Mouse (Mus musculus) CH12.LX (cell line): ENCODE data around the gene AC131692.1. TPM values are rescaled to one million over a fixed set of nuclear protein-coding genes. Genes with fewer than 3 reads are reported as not detected.

ENCODE experiments used
- DNase-seq: peaks from one replicate; pipeline ENCODE4 v3.0.0-alpha.2; 2013; ENCODE audit errors: extremely low read depth
- H3K27ac ChIP-seq: 2 replicates; pipeline ENCODE4 v1.5.1; 2012; ENCODE audit warnings: low read depth, mild to moderate bottlenecking, control low read depth, moderate library complexity; ENCODE audit not compliant: insufficient read depth
- H3K27me3 ChIP-seq: replicated peaks from 2 replicates; pipeline ENCODE3; 2012; ENCODE audit warnings: inconsistent platforms
- H3K36me3 ChIP-seq, 2 experiments: replicated peaks in 1 of 2; 2 replicates each; pipeline versions ENCODE3 to v1.6.1; 2012; ENCODE audit warnings: inconsistent platforms in 1 of 2, low read length in 1 of 2, mild to moderate bottlenecking in 1 of 2, mixed read lengths in 1 of 2, moderate library complexity in 1 of 2; ENCODE audit not compliant: control insufficient read depth in 1 of 2, insufficient read depth in 1 of 2
- H3K4me1 ChIP-seq, 2 experiments: 2 replicates each; pipeline ENCODE4 v1.6.1; 2012; ENCODE audit warnings: inconsistent platforms in 1 of 2, moderate library complexity in 1 of 2; ENCODE audit not compliant: insufficient read depth in 2 of 2, control insufficient read depth in 1 of 2
- H3K4me2 ChIP-seq: 2 replicates; pipeline ENCODE4 v1.6.1; 2012; ENCODE audit warnings: low read depth, mild to moderate bottlenecking, control low read depth; ENCODE audit not compliant: poor library complexity, insufficient read depth, severe bottlenecking
- H3K4me3 ChIP-seq, 3 experiments: fragments of 150-350 bp in 1 of 3; sonication (generic) in 1 of 3; replicated peaks in 1 of 3; 2 replicates each; pipeline versions ENCODE3 to v1.5.1; 2011 to 2012; ENCODE audit warnings: low read depth in 2 of 3, low read length in 2 of 3, mild to moderate bottlenecking in 2 of 3, moderate library complexity in 2 of 3, control low read depth in 1 of 3, improper control_type of control experiment in 1 of 3, inconsistent platforms in 1 of 3, mixed read lengths in 1 of 3; ENCODE audit not compliant: poor library complexity in 1 of 3
- H3K79me2 ChIP-seq: replicated peaks from 2 replicates; pipeline ENCODE4 v1.6.1; 2012; ENCODE audit warnings: mild to moderate bottlenecking, moderate library complexity; ENCODE audit not compliant: control insufficient read depth, poor library complexity, insufficient read depth, severe bottlenecking; ENCODE audit errors: extremely low read depth
- H3K9ac ChIP-seq: 2 replicates; pipeline ENCODE4 v1.6.1; 2012; ENCODE audit warnings: low read depth, mild to moderate bottlenecking, control low read depth, moderate library complexity; ENCODE audit not compliant: insufficient read depth
- H3K9me3 ChIP-seq: replicated peaks from 2 replicates; pipeline ENCODE3; 2012; ENCODE audit warnings: low read length, inconsistent platforms, mixed read lengths
- BHLHE40 ChIP-seq: IDR thresholded peaks from 2 replicates; pipeline ENCODE4 v1.6.1; 2011; ENCODE audit warnings: mild to moderate bottlenecking, low read depth, low read length, improper control_type of control experiment
- CHD1 ChIP-seq: IDR thresholded peaks from 2 replicates; pipeline ENCODE4 v1.6.1; 2012; ENCODE audit warnings: low read depth, low read length, improper control_type of control experiment, inconsistent platforms
- CTCF ChIP-seq, 2 experiments: IDR thresholded peaks in 1 of 2; conservative IDR thresholded peaks in 1 of 2; 2 replicates each; pipeline ENCODE4 v1.5.1; 2011 to 2012; ENCODE audit warnings: low read depth in 2 of 2, low read length in 2 of 2, improper control_type of control experiment in 1 of 2, inconsistent platforms in 1 of 2, mild to moderate bottlenecking in 1 of 2, moderate library complexity in 1 of 2
- E2F4 ChIP-seq: IDR thresholded peaks from 2 replicates; pipeline ENCODE4 v1.6.1; 2011; ENCODE audit warnings: low read depth, low read length, improper control_type of control experiment; ENCODE audit not compliant: insufficient replicate concordance
- ELF1 ChIP-seq: IDR thresholded peaks from 2 replicates; pipeline ENCODE4 v1.6.1; 2014; ENCODE audit warnings: low read depth, mild to moderate bottlenecking, inconsistent platforms, low read length, improper control_type of control experiment
- ETS1 ChIP-seq: conservative IDR thresholded peaks from 2 replicates; pipeline ENCODE4 v1.6.1; 2012; ENCODE audit warnings: low read depth, mild to moderate bottlenecking, inconsistent platforms, low read length, improper control_type of control experiment, moderate library complexity
- GABPA ChIP-seq: IDR thresholded peaks from 2 replicates; pipeline ENCODE4 v1.6.1; 2012; ENCODE audit warnings: low read depth, low read length, improper control_type of control experiment, inconsistent platforms; ENCODE audit not compliant: insufficient replicate concordance
- HCFC1 ChIP-seq: IDR thresholded peaks from 2 replicates; pipeline ENCODE4 v1.6.1; 2012; ENCODE audit warnings: low read depth, mild to moderate bottlenecking, inconsistent platforms, low read length, improper control_type of control experiment
- IRF4 ChIP-seq: IDR thresholded peaks from 2 replicates; pipeline ENCODE4 v1.6.1; 2014; ENCODE audit warnings: low read depth, mild to moderate bottlenecking, inconsistent platforms, low read length, improper control_type of control experiment
- JUN ChIP-seq: IDR thresholded peaks from 2 replicates; pipeline ENCODE4 v1.6.1; 2011; ENCODE audit warnings: low read depth, mild to moderate bottlenecking, low read length, improper control_type of control experiment, moderate library complexity; ENCODE audit not compliant: insufficient read depth
- JUND ChIP-seq: conservative IDR thresholded peaks from 2 replicates; pipeline ENCODE4 v1.6.1; 2011; ENCODE audit warnings: low read depth, low read length, improper control_type of control experiment
- KAT2A ChIP-seq: IDR thresholded peaks from 2 replicates; pipeline ENCODE4 v1.6.1; 2012; ENCODE audit warnings: low read length, improper control_type of control experiment, inconsistent platforms; ENCODE audit not compliant: insufficient replicate concordance
- MAFK ChIP-seq: IDR thresholded peaks from 2 replicates; pipeline ENCODE4 v1.6.1; 2011; ENCODE audit warnings: low read length, improper control_type of control experiment; ENCODE audit not compliant: insufficient replicate concordance
- MAX ChIP-seq: IDR thresholded peaks from 2 replicates; pipeline ENCODE4 v1.6.1; 2011; ENCODE audit warnings: low read length, improper control_type of control experiment
- MAZ ChIP-seq: IDR thresholded peaks from 2 replicates; pipeline ENCODE4 v1.6.1; 2012; ENCODE audit warnings: low read depth, mild to moderate bottlenecking, inconsistent platforms, low read length, improper control_type of control experiment, moderate library complexity
- MEF2A ChIP-seq: IDR thresholded peaks from 2 replicates; pipeline ENCODE4 v1.6.1; 2014; ENCODE audit warnings: low read depth, mild to moderate bottlenecking, inconsistent platforms, low read length, improper control_type of control experiment, borderline replicate concordance
- MXI1 ChIP-seq: IDR thresholded peaks from 2 replicates; pipeline ENCODE4 v1.6.1; 2011; ENCODE audit warnings: mild to moderate bottlenecking, low read depth, low read length, improper control_type of control experiment
- MYC ChIP-seq: IDR thresholded peaks from 2 replicates; pipeline ENCODE4 v1.6.1; 2011; ENCODE audit warnings: low read depth, mild to moderate bottlenecking, improper control_type of control experiment, low read length
- NELFE ChIP-seq: IDR thresholded peaks from 2 replicates; pipeline ENCODE4 v1.6.1; 2011; ENCODE audit warnings: low read depth, low read length, improper control_type of control experiment
- NRF1 ChIP-seq: IDR thresholded peaks from 2 replicates; pipeline ENCODE4 v1.6.1; 2014; ENCODE audit warnings: low read depth, mild to moderate bottlenecking, inconsistent platforms, low read length, improper control_type of control experiment, moderate library complexity
- POLR2AphosphoS2 ChIP-seq: IDR thresholded peaks from 2 replicates; pipeline ENCODE4 v1.6.1; 2011; ENCODE audit warnings: low read depth, low read length, improper control_type of control experiment
- RAD21 ChIP-seq: IDR thresholded peaks from 2 replicates; pipeline ENCODE4 v1.6.1; 2011; ENCODE audit warnings: low read depth, mild to moderate bottlenecking, low read length, improper control_type of control experiment, moderate library complexity
- SIN3A ChIP-seq: IDR thresholded peaks from 2 replicates; pipeline ENCODE4 v1.6.1; 2012; ENCODE audit warnings: low read length, improper control_type of control experiment, inconsistent platforms
- SMC3 ChIP-seq: IDR thresholded peaks from 2 replicates; pipeline ENCODE4 v1.6.1; 2011; ENCODE audit warnings: low read depth, low read length, improper control_type of control experiment
- TBP ChIP-seq: conservative IDR thresholded peaks from 2 replicates; pipeline ENCODE4 v1.6.1; 2011; ENCODE audit warnings: low read depth, low read length, improper control_type of control experiment
- TCF12 ChIP-seq: IDR thresholded peaks from 2 replicates; pipeline ENCODE4 v1.6.1; 2014; ENCODE audit warnings: low read depth, mild to moderate bottlenecking, inconsistent platforms, low read length, improper control_type of control experiment
- USF1 ChIP-seq: IDR thresholded peaks from 2 replicates; pipeline ENCODE4 v1.6.1; 2014; ENCODE audit warnings: low read depth, mild to moderate bottlenecking, inconsistent platforms, low read length, improper control_type of control experiment
- ZC3H11A ChIP-seq: IDR thresholded peaks from 2 replicates; pipeline ENCODE4 v1.6.1; 2012; ENCODE audit warnings: low read depth, mild to moderate bottlenecking, inconsistent platforms, low read length, improper control_type of control experiment
- ZKSCAN1 ChIP-seq: IDR thresholded peaks from 2 replicates; pipeline ENCODE4 v1.6.1; 2012; ENCODE audit warnings: low read depth, inconsistent platforms, low read length, improper control_type of control experiment, borderline replicate concordance
- dilution Hi-C: fragments of 300-500 bp; cut with MboI; formaldehyde crosslinking; loops from 2 replicates; pipeline ENCODE4 v1.14.3; 2020; ENCODE audit warnings: low sequenced_read_pairs; ENCODE audit not compliant: extremely low pct_unique_long_range_greater_than_20kb, extremely low pct_ligation_motif_present
- in situ Hi-C: fragments of 300-500 bp; cut with MboI; formaldehyde crosslinking; loops from 3 replicates; pipeline ENCODE4 v1.14.3; 2019; ENCODE audit warnings: low sequenced_read_pairs, low pct_ligation_motif_present, low pct_unique_long_range_greater_than_20kb, mixed read lengths
- polyA plus RNA-seq: library from polyadenylated mRNA; unstranded; fragments of >175 nt; gene quantifications from 2 replicates; pipeline ENCODE4 v1.2.1, GENCODE M21; 2012; ENCODE audit warnings: low read depth; ENCODE audit not compliant: insufficient read length
- total RNA-seq, 2 experiments: library from RNA; depleted of rRNA; stranded (reverse); fragments of 300-350 nt in 1 of 2; fragments of >200 nt in 1 of 2; gene quantifications; 2 replicates each; pipeline ENCODE4 v1.2.3; 2012 to 2014

AC131692.1 gene
- total and polyA plus RNA-seq, 3 experiments, result 0.74 to 4.7 (median 0.81) TPM

DNA sequence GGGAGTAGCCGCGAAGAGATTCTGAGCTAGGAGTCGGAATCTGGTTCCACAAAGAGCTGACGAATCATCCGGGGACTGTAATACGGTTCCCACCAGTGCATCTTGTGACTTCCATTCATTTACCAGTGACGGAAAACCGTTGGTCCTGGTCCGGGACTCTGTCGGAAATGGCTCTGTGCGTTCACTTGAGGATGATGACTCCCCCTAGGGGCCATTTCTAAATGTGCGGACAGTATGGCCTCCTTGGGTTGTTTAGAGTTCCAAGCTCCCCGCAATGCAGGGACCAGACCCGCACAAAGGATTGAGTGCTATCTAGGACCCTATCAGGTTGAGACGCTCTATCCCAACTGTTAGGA lies 47.2 kb downstream of the AC131692.1 start, which contains the start of gene Arl2:
Arl2 (minus strand) TSS at position 155 of the 356 bp plus-strand sequence.
- dilution Hi-C loops, result no loop called here
- H3K27me3 ChIP-seq, result peaks cover 7% of the 10 kb centered on the region
- H3K79me2 ChIP-seq, result no peaks in the 10 kb centered on the region
- peaks cover 4 to 17% of the 10 kb centered on the region in 2 experiments for H3K36me3 ChIP-seq
- in situ Hi-C loops, result no loop called here
- peak within 1 kb of the TSS; percentile 48 for H3K4me2 ChIP-seq
- peaks cover 2% of the 10 kb centered on the region for H3K9me3 ChIP-seq
- peak within 1 kb of the TSS; percentile 77 for H3K9ac ChIP-seq
- 0 out of 2 replicates have a peak, but pooled peaks have one; percentile 3 for TF ChIP-seq ETS1
- 0 out of 2 replicates have a peak, but pooled peaks have one; percentile 29 for TF ChIP-seq ELF1
- TF ChIP-seq ZC3H11A, result no peak
- no peak for TF ChIP-seq CHD1
- TF ChIP-seq TBP, result peak; percentile 73
- no peak for TF ChIP-seq MEF2A
- TF ChIP-seq JUND, result no peak
- peak; percentile 60 to 70 for TF ChIP-seq CTCF (conservative IDR thresholded peaks at IDR 0.05 in 1 of 2, IDR thresholded peaks at IDR 0.05 in 1 of 2; ENCODE audit: low read depth in 2 of 2, low read length in 2 of 2)
- TF ChIP-seq MAFK, result no peak
- peak; percentile 47 for TF ChIP-seq RAD21
- no peak for TF ChIP-seq NELFE
- no peak for TF ChIP-seq JUN
- no peak for TF ChIP-seq BHLHE40
- no peak; the same call in 1 of the 2 replicates for TF ChIP-seq MAX
- TF ChIP-seq MYC, result peak; percentile 65
- no peak for TF ChIP-seq ZKSCAN1
- no peak; the same call in 1 of the 2 replicates for TF ChIP-seq IRF4
- no peak for TF ChIP-seq NRF1
- TF ChIP-seq KAT2A, result no peak
- TF ChIP-seq POLR2AphosphoS2, result no peak
- no peak; the same call in 1 of the 2 replicates for TF ChIP-seq E2F4
- TF ChIP-seq GABPA, result no peak
- TF ChIP-seq SIN3A, result no peak; the same call in none of the 2 replicates
- no peak for TF ChIP-seq MAZ
- peak; percentile 29; the same call in 1 of the 2 replicates for TF ChIP-seq MXI1
- TF ChIP-seq TCF12, result no peak
- TF ChIP-seq HCFC1, result peak; percentile 10; the same call in 1 of the 2 replicates
- no peak for TF ChIP-seq USF1
- TF ChIP-seq SMC3, result peak; percentile 43
- H3K4me1 ChIP-seq, result peaks cover 8% of the 10 kb centered on the region in 2 experiments
- H3K4me3 ChIP-seq, result peak within 1 kb of the TSS; percentile 61 to 87 (median 79)
- DNase-seq, result peak; percentile 94
- H3K27ac ChIP-seq, result peak within 1 kb of the TSS; percentile 80
